Mouse (Mus musculus) lung, adult 2 months (tissue): ENCODE measurements around the gene Zfp663.

Experiments
- CTCF ChIP-seq: fragments of 200-500 bp; IDR thresholded peaks from 2 replicates; pipeline ENCODE4 v1.5.1; 2011; ENCODE audit warnings: mild to moderate bottlenecking, low read length, control low read depth; ENCODE audit not compliant: insufficient read depth
- POLR2A ChIP-seq: fragments of 200-500 bp; IDR thresholded peaks from 2 replicates; pipeline ENCODE4 v1.6.1; 2011; ENCODE audit warnings: low read depth, mild to moderate bottlenecking, control low read depth, low read length, borderline replicate concordance; ENCODE audit errors: extremely low read depth

DNA sequence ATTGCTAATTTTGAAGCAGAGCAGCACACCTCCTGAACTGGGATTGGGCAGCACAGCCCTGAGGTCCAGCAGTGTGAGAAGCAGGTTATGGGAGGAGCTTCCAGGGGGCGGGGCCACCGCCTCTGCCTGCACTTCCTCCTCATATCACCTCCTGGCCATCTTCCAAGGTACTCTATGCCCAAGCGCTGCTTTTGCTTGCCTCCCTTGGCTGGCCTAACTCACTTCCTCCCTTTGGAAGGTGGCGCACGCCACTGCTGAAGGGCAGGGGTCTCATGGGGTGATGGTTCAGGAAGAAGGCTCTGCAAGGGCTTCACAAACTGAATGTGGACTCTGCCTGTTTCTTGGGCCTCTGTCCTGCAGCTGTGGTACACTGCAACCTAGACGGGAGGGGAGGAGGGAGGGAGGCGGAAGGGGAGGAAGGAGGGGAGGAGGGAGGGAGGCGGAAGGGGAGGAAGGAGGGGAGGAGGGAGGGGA lies 1.4 kb downstream of the Zfp663 start:
- no peak for TF ChIP-seq POLR2A
- TF ChIP-seq CTCF: no peak
